Mouse (Mus musculus): ENCODE results near the gene Prpf38a. TPM values are rescaled to one million over a fixed set of nuclear protein-coding genes. Genes with fewer than 3 reads are reported as not detected.

The Prpf38a gene
- 26.3 and 29.5 TPM in 2 replicates for polyA plus RNA-seq (2012; rRNA removed)

DNA sequence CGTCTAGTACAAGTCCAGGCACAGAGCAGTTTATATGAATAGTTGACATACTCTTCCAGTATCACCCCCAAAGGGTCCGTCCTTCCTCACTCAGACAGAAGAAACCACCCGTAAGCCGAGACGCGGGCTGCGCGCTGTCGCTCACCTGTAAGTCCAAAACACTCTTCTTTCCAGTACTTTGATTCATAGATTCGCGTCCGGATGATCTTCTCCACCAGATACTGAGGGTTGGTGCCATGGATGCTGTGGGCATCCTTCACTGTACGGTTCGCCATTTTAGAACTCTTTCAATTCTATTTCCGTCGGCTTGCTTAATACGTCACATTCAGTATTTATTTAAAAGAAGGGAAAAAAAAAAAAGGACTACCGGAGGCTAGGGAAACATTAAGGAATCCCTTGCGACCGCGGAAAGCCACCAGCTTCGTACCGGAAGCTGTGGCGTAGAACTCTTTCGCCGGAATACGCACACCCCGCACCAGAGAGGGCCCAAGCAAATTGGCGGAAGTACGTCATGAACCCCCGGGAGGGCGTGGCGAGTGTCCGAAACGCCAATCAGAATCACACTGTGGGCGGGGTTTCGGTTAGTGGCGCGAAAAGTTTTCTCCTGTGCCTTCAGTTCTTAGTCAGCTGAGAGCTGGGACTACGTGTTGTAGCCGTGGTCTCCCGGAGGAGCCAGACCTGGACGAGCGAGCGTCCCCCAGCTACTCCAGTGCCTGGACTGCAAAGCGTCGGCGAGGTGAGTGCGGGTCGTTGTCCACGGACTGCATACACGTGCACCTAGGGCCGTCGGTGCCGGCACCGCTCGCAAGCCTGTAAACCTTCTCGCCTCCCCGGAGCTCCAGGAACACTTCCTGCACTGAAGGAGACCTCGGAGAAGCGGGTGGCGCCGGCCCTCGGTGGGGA, at the start of gene Prpf38a, which contains the start of gene Orc1:
Gene Prpf38a, minus strand, starts transcription at position 497 of the 903 bp plus-strand sequence.
Gene Orc1, plus strand, starts transcription at position 584 of the 903 bp plus-strand sequence.

DNA sequence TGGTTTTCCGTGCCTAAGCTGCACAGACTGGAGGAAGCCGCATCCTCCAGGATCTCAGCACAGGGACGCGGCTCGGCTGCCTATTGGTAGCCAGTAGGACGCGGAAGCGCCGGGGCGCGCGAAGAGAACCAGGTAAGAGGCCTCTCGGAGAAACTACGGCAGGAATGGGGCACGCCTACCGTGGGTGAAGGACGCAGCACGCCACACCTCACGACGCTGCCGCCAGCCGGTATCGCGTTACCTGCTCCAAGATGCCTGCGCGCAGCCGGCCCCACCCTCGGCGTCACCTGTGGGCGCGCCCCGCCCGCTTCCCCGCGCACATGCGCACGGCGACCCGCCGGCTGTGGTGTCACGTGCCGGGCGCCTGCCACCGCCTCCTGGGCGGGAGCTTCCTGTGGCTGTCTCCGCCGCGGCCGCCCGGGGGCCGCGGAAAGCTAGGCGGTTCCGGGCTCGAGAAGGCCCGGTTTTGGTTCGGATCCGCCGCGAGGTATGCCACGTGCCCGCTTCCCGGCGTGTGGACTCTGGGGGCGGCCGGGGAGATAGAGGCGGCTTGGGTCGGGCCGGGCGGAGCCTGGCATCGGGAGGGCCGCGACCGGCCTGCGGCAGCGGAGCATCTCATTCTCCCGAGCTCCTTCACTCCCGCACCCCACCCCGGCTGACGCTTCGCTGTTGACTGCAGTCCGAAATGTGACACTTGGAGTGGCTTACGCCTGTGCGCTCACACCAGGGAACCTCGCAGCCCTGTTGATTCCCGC, 40.6 kb upstream of the Prpf38a start, which contains the start of gene Cc2d1b:
Gene Cc2d1b, plus strand, starts transcription at position 354 of the 755 bp plus-strand sequence.

Other genes starting within 250 kb of the Prpf38a start
- gene Shisal2a, start 196.0 kb downstream of the Prpf38a start, polyA plus RNA-seq (2012; rRNA removed) = 0.07 and 0.09 TPM in 2 replicates
- gene Gpx7, start 172.4 kb downstream of the Prpf38a start, polyA plus RNA-seq (2012; rRNA removed) = 5.3 and 5.8 TPM in 2 replicates
- gene Tut4, start 119.9 kb downstream of the Prpf38a start, polyA plus RNA-seq (2012; rRNA removed) = 29.7 and 31.8 TPM in 2 replicates
- 9.9 and 11.9 TPM in 2 replicates for gene Orc1, start 87 bp upstream of the Prpf38a start, polyA plus RNA-seq (2012; rRNA removed)
- 9.7 and 10.1 TPM in 2 replicates for gene Cc2d1b, start 40.6 kb upstream of the Prpf38a start, polyA plus RNA-seq (2012; rRNA removed)
- gene 3110021N24Rik, start 140.3 kb upstream of the Prpf38a start, polyA plus RNA-seq (2012; rRNA removed) = 0.01 TPM in 1 of 2 replicates, not detected in the other
- 0.61 and 0.63 TPM in 2 replicates for gene Zfyve9, start 201.5 kb upstream of the Prpf38a start, polyA plus RNA-seq (2012; rRNA removed)